Mouse (Mus musculus) lung, embryonic 15.5 days (tissue): ENCODE data around the gene Vamp1. TPM values are rescaled to one million over a fixed set of nuclear protein-coding genes. Genes with fewer than 3 reads are reported as not detected.

Experiments used
- ATAC-seq: fragments of 200-750 bp; cut with Nextera tagmentation; 2 replicates; pipeline ENCODE4 v1.8.0; 2017; ENCODE audit warnings: moderate number of reproducible peaks, borderline replicate concordance; ENCODE audit not compliant: low FRiP score, low TSS enrichment; ENCODE audit errors: extremely low read depth
- H3K27ac ChIP-seq: fragments of 300-500 bp; sonication (generic); 2 replicates; pipeline ENCODE4 v1.5.1; 2015; ENCODE audit warnings: moderate library complexity, mild to moderate bottlenecking, inconsistent platforms
- H3K27me3 ChIP-seq: fragments of 300-500 bp; sonication (generic); 2 replicates; pipeline ENCODE4 v1.6.1; 2015; ENCODE audit warnings: inconsistent platforms
- H3K36me3 ChIP-seq: fragments of 300-500 bp; sonication (generic); 2 replicates; pipeline ENCODE4 v1.6.1; 2015; ENCODE audit warnings: inconsistent platforms
- H3K4me1 ChIP-seq: fragments of 300-500 bp; sonication (generic); 2 replicates; pipeline ENCODE4 v1.6.1; 2015; ENCODE audit warnings: inconsistent platforms
- H3K4me2 ChIP-seq: fragments of 300-500 bp; sonication (generic); 2 replicates; pipeline ENCODE4 v1.6.1; 2015; ENCODE audit warnings: inconsistent platforms, mild to moderate bottlenecking, moderate library complexity
- H3K4me3 ChIP-seq: fragments of 300-500 bp; sonication (generic); 2 replicates; pipeline ENCODE4 v1.5.1; 2015; ENCODE audit warnings: mild to moderate bottlenecking, inconsistent platforms
- H3K9ac ChIP-seq: fragments of 300-500 bp; sonication (generic); 2 replicates; pipeline ENCODE4 v1.6.1; 2015; ENCODE audit warnings: inconsistent platforms
- H3K9me3 ChIP-seq: fragments of 300-500 bp; sonication (generic); 2 replicates; pipeline ENCODE4 v1.6.1; 2016; ENCODE audit warnings: inconsistent platforms
- WGBS: fragments of 180-500 bp; shearing (Covaris S2); methylation state at CpG from one replicate; pipeline ENCODE4 v1.1.7; 2015; 5-methylcytosine and 5-hydroxymethylcytosine counted together
- polyA plus RNA-seq: library from polyadenylated mRNA; unstranded; fragments of >200 nt; fragmentation: Nextera tagmentation; extraction: Ambion mirVana; gene quantifications from 2 replicates; pipeline ENCODE4 v1.2.1, GENCODE M21; 2015

The Vamp1 gene
- polyA plus RNA-seq, 1 experiment from 2014 or later = 5.4 TPM

DNA sequence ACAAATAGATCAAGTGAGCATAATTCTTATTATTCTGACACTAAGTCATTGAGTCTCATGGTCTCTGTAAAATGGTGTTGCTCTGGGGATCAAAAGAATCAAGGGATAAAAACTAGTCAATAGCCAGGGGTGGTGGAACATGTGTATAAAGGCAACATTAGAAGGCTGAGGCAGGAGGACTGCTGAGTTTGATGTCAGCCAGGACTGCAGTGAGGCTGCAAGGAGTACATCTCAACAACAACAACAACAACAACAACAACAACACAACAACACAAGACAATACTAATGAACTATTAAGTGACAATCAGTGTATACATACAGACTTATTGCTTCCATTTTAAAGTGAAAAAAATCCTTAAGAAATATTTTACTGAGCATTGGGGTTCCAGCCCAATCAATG is 24.5 kb upstream of the Vamp1 start:
- no peak for ATAC-seq
- peaks cover 22% of the 10 kb centered on the region for H3K4me1 ChIP-seq
- peak overlapping the region; percentile 64 for H3K4me3 ChIP-seq

GRCm38 (mm10) chr6:125191332-125192015 is 23.9 kb upstream of the Vamp1 start, which contains the start of the genes Ncapd2 and Mrpl51:
Ncapd2 (minus strand) TSS chr6:125191701.
Mrpl51 (plus strand) TSS chr6:125191801.
- Histone ChIP-seq H3K4me3 (peak within 1 kb of the TSS; percentile 64), H3K9ac (peak within 1 kb of the TSS; percentile 80), H3K27me3 (no peaks in the 10 kb centered on the region), H3K4me2 (peak within 1 kb of the TSS; percentile 66), H3K27ac (peak within 1 kb of the TSS; percentile 99), H3K4me1 (peaks cover 22% of the 10 kb centered on the region), H3K36me3 (peaks cover 55% of the 10 kb centered on the region), H3K9me3 (no peaks in the 10 kb centered on the region)
- WGBS = under 1% methylated on average over 54 of the region's 54 CpGs
- ATAC-seq = peak; percentile 97

More for the DNA sequence above, 24.5 kb upstream of the Vamp1 start:
- Histone ChIP-seq H3K36me3 (peaks cover 61% of the 10 kb centered on the region), H3K9ac (peak overlapping the region; percentile 67), H3K27ac (peak overlapping the region; percentile 99), H3K9me3 (no peaks in the 10 kb centered on the region), H3K27me3 (no peaks in the 10 kb centered on the region), H3K4me2 (peak overlapping the region; percentile 58)

DNA sequence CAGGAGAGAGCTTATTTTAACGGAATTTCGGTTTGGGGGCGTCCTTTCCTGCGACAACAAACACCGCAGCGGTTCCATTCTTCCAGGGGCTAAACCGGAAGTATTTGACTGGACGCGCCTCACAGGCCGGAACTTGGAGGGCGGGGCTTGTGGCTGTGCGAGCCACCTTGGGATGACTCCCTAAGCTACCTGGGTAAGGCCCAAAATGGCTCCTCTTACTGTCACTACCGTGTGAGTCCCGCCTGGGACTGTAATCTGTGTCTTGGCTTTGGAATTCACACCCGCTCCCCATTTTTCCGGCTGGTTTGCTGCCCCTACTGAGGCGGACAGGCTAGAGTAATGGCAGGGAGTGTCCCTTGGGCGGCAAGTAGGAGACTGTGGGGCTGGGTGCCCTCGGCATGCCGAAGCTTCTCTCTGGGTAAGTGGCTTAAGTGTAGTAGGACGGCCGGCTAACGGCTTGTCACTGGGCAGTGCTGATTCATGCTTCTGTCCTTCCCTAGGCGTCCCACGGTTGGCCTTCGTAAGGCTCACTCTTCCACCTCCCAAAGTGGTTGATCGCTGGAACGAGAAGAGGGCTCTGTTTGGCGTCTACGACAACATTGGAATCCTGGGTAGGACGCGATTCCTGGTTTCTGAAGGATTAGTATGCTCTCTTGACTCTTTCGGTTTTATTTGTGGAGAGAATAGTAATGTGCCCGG is 23.2 kb upstream of the Vamp1 start:
- Histone ChIP-seq H3K36me3 (peaks cover 48% of the 10 kb centered on the region), H3K4me2 (peak overlapping the region; percentile 66), H3K4me3 (peak overlapping the region; percentile 64), H3K9ac (peak overlapping the region; percentile 80), H3K27me3 (no peaks in the 10 kb centered on the region), H3K27ac (peak overlapping the region; percentile 99), H3K4me1 (peaks cover 22% of the 10 kb centered on the region), H3K9me3 (no peaks in the 10 kb centered on the region)
- ATAC-seq = peak; percentile 93
- WGBS = under 1% methylated on average over 34 of the region's 34 CpGs

DNA sequence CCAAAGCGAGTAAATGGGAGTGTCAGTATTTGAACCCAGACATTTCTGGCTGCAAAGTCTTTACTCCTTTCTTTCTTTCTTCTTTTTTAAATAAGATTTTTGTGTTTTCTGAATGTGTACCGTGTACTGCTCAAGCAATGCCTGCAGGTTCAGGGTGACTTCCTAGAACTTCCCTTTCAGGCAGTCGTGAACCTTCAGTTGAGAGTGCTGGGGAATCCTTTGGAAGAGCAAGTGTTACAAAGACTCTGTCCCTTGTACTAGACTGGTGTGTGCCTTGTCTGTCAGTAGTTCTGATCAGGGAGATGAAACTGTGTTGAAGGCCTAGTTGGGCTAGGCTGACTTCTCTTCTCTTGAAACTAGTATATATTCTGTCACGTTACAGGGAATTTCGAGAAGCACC is 22.5 kb upstream of the Vamp1 start:
- peak overlapping the region; percentile 66 for H3K4me2 ChIP-seq
- peaks cover 42% of the 10 kb centered on the region for H3K36me3 ChIP-seq
- H3K27me3 ChIP-seq = no peaks in the 10 kb centered on the region
- no peaks in the 10 kb centered on the region for H3K9me3 ChIP-seq
- ATAC-seq = no peak
- H3K4me3 ChIP-seq = peak overlapping the region; percentile 64
- peak overlapping the region; percentile 80 for H3K9ac ChIP-seq
- peaks cover 22% of the 10 kb centered on the region for H3K4me1 ChIP-seq
- 25% methylated on average over 5 of the region's 5 CpGs for WGBS
- H3K27ac ChIP-seq = peak overlapping the region; percentile 99

GRCm38 (mm10) chr6:125193390-125193789 is 22.0 kb upstream of the Vamp1 start:
- WGBS = 54% methylated on average over 7 of the region's 7 CpGs
- H3K4me3 ChIP-seq = 0 out of 2 replicates have a peak overlapping the region, but pooled peaks have one; percentile 64
- no peak overlapping the region for H3K27ac ChIP-seq
- H3K27me3 ChIP-seq = no peaks in the 10 kb centered on the region
- peak overlapping the region; percentile 66 for H3K4me2 ChIP-seq
- ATAC-seq = no peak
- H3K9ac ChIP-seq = no peak overlapping the region
- no peaks in the 10 kb centered on the region for H3K9me3 ChIP-seq
- peaks cover 22% of the 10 kb centered on the region for H3K4me1 ChIP-seq
- peaks cover 36% of the 10 kb centered on the region for H3K36me3 ChIP-seq

- no peak for ATAC-seq
- Histone ChIP-seq H3K4me3 (no peak overlapping the region), H3K4me2 (no peak overlapping the region), H3K27ac (no peak overlapping the region), H3K9ac (no peak overlapping the region), H3K9me3 (no peaks in the 10 kb centered on the region), H3K4me1 (peaks cover 12% of the 10 kb centered on the region), H3K27me3 (no peaks in the 10 kb centered on the region), H3K36me3 (peaks cover 23% of the 10 kb centered on the region)
- WGBS = 36% methylated on average over 1 of the region's 1 CpGs
Observed at GRCm38 (mm10) chr6:125195541-125196075, 19.7 kb upstream of the Vamp1 start.

- H3K9ac ChIP-seq = no peak overlapping the region
- H3K4me3 ChIP-seq = no peak overlapping the region
- 71% methylated on average over 3 of the region's 3 CpGs for WGBS
- no peaks in the 10 kb centered on the region for H3K27me3 ChIP-seq
- peaks cover 12% of the 10 kb centered on the region for H3K4me1 ChIP-seq
- H3K4me2 ChIP-seq = no peak overlapping the region
- peaks cover 23% of the 10 kb centered on the region for H3K36me3 ChIP-seq
- H3K27ac ChIP-seq = no peak overlapping the region
- no peak for ATAC-seq
- no peaks in the 10 kb centered on the region for H3K9me3 ChIP-seq
Observed at GRCm38 (mm10) chr6:125196301-125196700, 19.1 kb upstream of the Vamp1 start.

DNA sequence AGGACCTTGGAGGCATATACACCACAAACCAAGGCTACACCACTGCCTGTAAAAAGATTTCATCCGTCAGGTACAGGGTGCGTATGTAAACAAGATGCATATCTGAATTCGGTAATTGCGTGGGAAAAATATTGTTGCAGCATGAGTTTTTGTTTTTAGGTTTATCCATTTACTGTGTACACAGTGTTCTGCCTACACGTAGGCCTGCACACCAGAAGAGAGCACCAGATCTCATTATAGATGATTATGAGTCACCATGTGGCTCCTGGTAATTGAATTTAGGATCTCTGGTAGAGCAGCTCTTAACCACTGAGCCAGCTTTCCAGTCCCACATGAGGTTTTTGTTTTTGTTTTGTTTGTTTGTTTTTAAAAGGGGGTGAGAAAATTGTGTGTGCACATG is 18.2 kb upstream of the Vamp1 start:
- ATAC-seq = no peak
- peaks cover 12% of the 10 kb centered on the region for H3K4me1 ChIP-seq
- H3K9me3 ChIP-seq = no peaks in the 10 kb centered on the region
- WGBS = 84% methylated on average over 5 of the region's 5 CpGs
- H3K27ac ChIP-seq = no peak overlapping the region
- no peak overlapping the region for H3K4me2 ChIP-seq
- H3K4me3 ChIP-seq = no peak overlapping the region
- H3K36me3 ChIP-seq = peaks cover 23% of the 10 kb centered on the region
- no peaks in the 10 kb centered on the region for H3K27me3 ChIP-seq
- H3K9ac ChIP-seq = no peak overlapping the region

GRCm38 (mm10) chr6:125210436-125210835 is 4.9 kb upstream of the Vamp1 start:
- Histone ChIP-seq H3K27ac (no peak overlapping the region), H3K4me2 (no peak overlapping the region), H3K4me1 (no peaks in the 10 kb centered on the region), H3K9me3 (no peaks in the 10 kb centered on the region), H3K27me3 (0 out of 2 replicates have a peak, but pooled peaks cover 12% of the 10 kb centered on the region), H3K9ac (no peak overlapping the region), H3K36me3 (no peaks in the 10 kb centered on the region), H3K4me3 (no peak overlapping the region)
- WGBS = 89% methylated on average over 1 of the region's 1 CpGs
- no peak for ATAC-seq

GRCm38 (mm10) chr6:125212621-125213020 is 2.7 kb upstream of the Vamp1 start:
- Histone ChIP-seq H3K4me2 (no peak overlapping the region), H3K4me3 (no peak overlapping the region), H3K9ac (no peak overlapping the region), H3K4me1 (peaks cover 10% of the 10 kb centered on the region; the same call in 1 of the 2 replicates), H3K9me3 (no peaks in the 10 kb centered on the region), H3K27me3 (0 out of 2 replicates have a peak, but pooled peaks cover 12% of the 10 kb centered on the region), H3K27ac (no peak overlapping the region), H3K36me3 (no peaks in the 10 kb centered on the region)
- WGBS = 32% methylated on average over 2 of the region's 2 CpGs
- no peak for ATAC-seq

- no peak overlapping the region for H3K27ac ChIP-seq
- no peaks in the 10 kb centered on the region for H3K9me3 ChIP-seq
- H3K4me3 ChIP-seq = no peak overlapping the region
- H3K4me1 ChIP-seq = peaks cover 10% of the 10 kb centered on the region; the same call in 1 of the 2 replicates
- no peak for ATAC-seq
- no peak overlapping the region for H3K4me2 ChIP-seq
- H3K27me3 ChIP-seq = 0 out of 2 replicates have a peak, but pooled peaks cover 12% of the 10 kb centered on the region
- H3K9ac ChIP-seq = no peak overlapping the region
- 60% methylated on average over 6 of the region's 6 CpGs for whole genome bisulfite sequencing
- no peaks in the 10 kb centered on the region for H3K36me3 ChIP-seq
Observed at GRCm38 (mm10) chr6:125213129-125213528, 2.2 kb upstream of the Vamp1 start.

GRCm38 (mm10) chr6:125213715-125214114 is 1.6 kb upstream of the Vamp1 start:
- no peaks in the 10 kb centered on the region for H3K36me3 ChIP-seq
- H3K4me3 ChIP-seq = no peak overlapping the region
- no peak overlapping the region for H3K4me2 ChIP-seq
- 79% methylated on average over 6 of the region's 6 CpGs for WGBS
- no peak overlapping the region for H3K9ac ChIP-seq
- no peaks in the 10 kb centered on the region for H3K9me3 ChIP-seq
- peaks cover 10% of the 10 kb centered on the region; the same call in 1 of the 2 replicates for H3K4me1 ChIP-seq
- no peak for ATAC-seq
- H3K27ac ChIP-seq = no peak overlapping the region
- H3K27me3 ChIP-seq = 0 out of 2 replicates have a peak, but pooled peaks cover 12% of the 10 kb centered on the region
